Mouse (Mus musculus) midbrain, embryonic 12.5 days (tissue): ENCODE measurements around the gene Hax1. TPM values are rescaled to one million over a fixed set of nuclear protein-coding genes. Genes with fewer than 3 reads are reported as not detected.

Experiments
- ATAC-seq: fragments of 200-750 bp; cut with Nextera tagmentation; 2 replicates; pipeline ENCODE4 v1.8.0; 2017; ENCODE audit warnings: low read depth, moderate TSS enrichment, moderate library complexity; ENCODE audit not compliant: low FRiP score
- H3K27ac ChIP-seq: fragments of 300-500 bp; sonication (generic); replicated peaks from 2 replicates; pipeline ENCODE4 v1.5.1; 2016; ENCODE audit warnings: mild to moderate bottlenecking
- H3K27me3 ChIP-seq: fragments of 300-500 bp; sonication (generic); 2 replicates; pipeline ENCODE4 v1.6.1; 2016; ENCODE audit warnings: mild to moderate bottlenecking
- H3K36me3 ChIP-seq: fragments of 300-500 bp; sonication (generic); 2 replicates; pipeline ENCODE4 v1.6.1; 2016
- H3K4me1 ChIP-seq: fragments of 300-500 bp; sonication (generic); 2 replicates; pipeline ENCODE4 v1.6.1; 2016
- H3K4me2 ChIP-seq: fragments of 300-500 bp; sonication (generic); replicated peaks from 2 replicates; pipeline ENCODE4 v1.6.1; 2016; ENCODE audit warnings: mild to moderate bottlenecking, moderate library complexity
- H3K4me3 ChIP-seq: fragments of 300-500 bp; sonication (generic); 2 replicates; pipeline ENCODE4 v1.5.1; 2016; ENCODE audit warnings: mild to moderate bottlenecking
- H3K9ac ChIP-seq: fragments of 300-500 bp; sonication (generic); replicated peaks from 2 replicates; pipeline ENCODE4 v1.6.1; 2016; ENCODE audit warnings: mild to moderate bottlenecking, moderate library complexity
- H3K9me3 ChIP-seq: fragments of 300-500 bp; sonication (generic); 2 replicates; pipeline ENCODE4 v1.6.1; 2016; ENCODE audit warnings: mild to moderate bottlenecking
- WGBS: fragments of 180-500 bp; shearing (Covaris S2); methylation state at CpG from one replicate; pipeline ENCODE4 v1.1.7; 2016; 5-methylcytosine and 5-hydroxymethylcytosine counted together
- polyA plus RNA-seq: library from polyadenylated mRNA; unstranded; fragments of >200 nt; fragmentation: Nextera tagmentation; extraction: Ambion mirVana; gene quantifications from 2 replicates; pipeline ENCODE4 v1.2.1, GENCODE M21; 2016

Gene Hax1
- polyA plus RNA-seq, 1 experiment from 2014 or later: 149 TPM

GRCm38 (mm10) chr3:89982426-89982825 lies 16.2 kb downstream of the Hax1 start:
- Histone ChIP-seq H3K9ac (no peak overlapping the region), H3K27me3 (no peaks in the 10 kb centered on the region), H3K4me2 (no peak overlapping the region), H3K36me3 (no peaks in the 10 kb centered on the region), H3K27ac (no peak overlapping the region), H3K9me3 (no peaks in the 10 kb centered on the region), H3K4me3 (no peak overlapping the region), H3K4me1 (no peaks in the 10 kb centered on the region)
- 79% methylated on average over 5 of the region's 5 CpGs for WGBS
- no peak for ATAC-seq

DNA sequence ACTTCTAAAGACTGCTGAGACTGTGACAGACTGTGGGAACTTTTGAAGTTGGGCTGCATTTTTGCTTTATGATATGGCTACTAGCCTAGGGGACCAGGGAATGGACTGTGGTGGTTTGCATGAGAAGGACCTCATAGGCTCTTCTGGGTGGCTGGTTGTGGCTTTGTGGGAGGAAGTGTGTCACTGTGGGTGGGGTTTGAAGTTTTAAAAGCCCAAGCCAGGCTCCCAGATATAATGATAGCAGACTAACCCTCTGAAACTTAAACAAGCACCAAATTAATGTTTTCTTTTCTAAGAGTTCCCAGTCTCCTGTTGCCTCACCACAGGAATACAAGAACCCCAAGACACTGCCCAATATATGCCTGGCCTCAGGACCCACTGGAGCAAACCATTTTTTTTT lies 21.7 kb downstream of the Hax1 start:
- Histone ChIP-seq H3K4me3 (no peak overlapping the region), H3K36me3 (no peaks in the 10 kb centered on the region), H3K27me3 (no peaks in the 10 kb centered on the region), H3K9me3 (no peaks in the 10 kb centered on the region), H3K4me1 (no peaks in the 10 kb centered on the region), H3K27ac (no peak overlapping the region), H3K4me2 (no peak overlapping the region), H3K9ac (no peak overlapping the region)
- ATAC-seq: no peak

DNA sequence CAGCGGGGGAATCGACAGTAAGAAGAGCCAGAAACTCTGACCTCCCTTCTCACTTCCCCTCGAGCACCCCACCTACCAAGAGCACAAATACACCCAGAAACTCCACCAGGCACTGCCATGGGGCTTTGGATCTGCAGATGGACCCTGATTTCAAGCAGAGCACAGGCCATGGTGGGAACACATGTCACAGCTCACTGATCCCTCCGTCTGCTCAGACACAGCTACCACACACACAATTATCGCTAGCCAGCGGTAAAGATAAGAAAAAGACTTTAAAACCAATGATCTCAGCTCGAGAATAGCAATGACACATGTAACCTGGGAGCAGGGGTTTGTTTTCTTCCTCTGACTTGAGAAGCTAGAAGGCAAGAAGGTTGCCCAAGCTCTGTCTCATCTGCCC lies 30.1 kb downstream of the Hax1 start:
- Histone ChIP-seq H3K9ac (no peak overlapping the region), H3K4me3 (no peak overlapping the region), H3K4me1 (peaks cover 17% of the 10 kb centered on the region), H3K27me3 (no peaks in the 10 kb centered on the region), H3K4me2 (no peak overlapping the region), H3K36me3 (no peaks in the 10 kb centered on the region), H3K27ac (no peak overlapping the region), H3K9me3 (no peaks in the 10 kb centered on the region)
- ATAC-seq: no peak
- 79% methylated on average over 7 of the region's 7 CpGs for WGBS

GRCm38 (mm10) chr3:89966946-89967345 lies 31.6 kb downstream of the Hax1 start:
- WGBS: 75% methylated on average over 4 of the region's 4 CpGs
- H3K4me3 ChIP-seq: no peak overlapping the region
- H3K36me3 ChIP-seq: no peaks in the 10 kb centered on the region
- H3K4me1 ChIP-seq: peaks cover 20% of the 10 kb centered on the region
- no peak overlapping the region for H3K9ac ChIP-seq
- H3K27me3 ChIP-seq: 0 out of 2 replicates have a peak, but pooled peaks cover under 1% of the 10 kb centered on the region
- no peak overlapping the region for H3K27ac ChIP-seq
- no peak overlapping the region for H3K4me2 ChIP-seq
- no peaks in the 10 kb centered on the region for H3K9me3 ChIP-seq
- no peak for ATAC-seq

DNA sequence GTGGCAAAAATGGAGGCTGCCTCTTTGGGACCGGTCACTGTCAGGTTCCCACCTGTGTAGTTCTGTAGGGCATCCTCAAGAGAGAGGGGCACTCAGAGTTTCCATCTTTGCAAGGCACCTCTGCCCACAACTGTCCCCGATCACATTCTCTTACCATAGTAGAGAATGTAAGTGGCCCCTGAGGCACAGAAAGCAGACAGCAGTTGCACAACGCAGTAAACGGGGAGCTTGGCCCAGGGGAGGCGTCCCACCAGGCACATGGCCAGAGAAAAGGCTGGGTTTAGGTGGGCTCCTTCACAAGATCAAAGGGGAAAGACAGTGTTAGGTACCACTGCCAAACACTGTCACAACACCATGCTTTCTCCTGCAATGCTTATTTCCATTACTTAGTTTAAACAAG lies 32.6 kb downstream of the Hax1 start:
- WGBS: 94% methylated on average over 5 of the region's 5 CpGs
- 0 out of 2 replicates have a peak, but pooled peaks cover 7% of the 10 kb centered on the region for H3K27me3 ChIP-seq
- H3K4me3 ChIP-seq: no peak overlapping the region
- no peak overlapping the region for H3K27ac ChIP-seq
- ATAC-seq: no peak
- H3K9ac ChIP-seq: no peak overlapping the region
- peaks cover 30% of the 10 kb centered on the region for H3K4me1 ChIP-seq
- H3K4me2 ChIP-seq: no peak overlapping the region
- H3K36me3 ChIP-seq: no peaks in the 10 kb centered on the region
- no peaks in the 10 kb centered on the region for H3K9me3 ChIP-seq

GRCm38 (mm10) chr3:89965557-89965956 lies 33.0 kb downstream of the Hax1 start:
- Histone ChIP-seq H3K4me1 (peaks cover 34% of the 10 kb centered on the region), H3K9me3 (no peaks in the 10 kb centered on the region), H3K36me3 (no peaks in the 10 kb centered on the region), H3K27ac (no peak overlapping the region), H3K4me3 (no peak overlapping the region), H3K9ac (no peak overlapping the region; the same call in 1 of the 2 replicates), H3K4me2 (no peak overlapping the region), H3K27me3 (0 out of 2 replicates have a peak, but pooled peaks cover 7% of the 10 kb centered on the region)
- no peak for ATAC-seq
- 96% methylated on average over 8 of the region's 8 CpGs for WGBS

DNA sequence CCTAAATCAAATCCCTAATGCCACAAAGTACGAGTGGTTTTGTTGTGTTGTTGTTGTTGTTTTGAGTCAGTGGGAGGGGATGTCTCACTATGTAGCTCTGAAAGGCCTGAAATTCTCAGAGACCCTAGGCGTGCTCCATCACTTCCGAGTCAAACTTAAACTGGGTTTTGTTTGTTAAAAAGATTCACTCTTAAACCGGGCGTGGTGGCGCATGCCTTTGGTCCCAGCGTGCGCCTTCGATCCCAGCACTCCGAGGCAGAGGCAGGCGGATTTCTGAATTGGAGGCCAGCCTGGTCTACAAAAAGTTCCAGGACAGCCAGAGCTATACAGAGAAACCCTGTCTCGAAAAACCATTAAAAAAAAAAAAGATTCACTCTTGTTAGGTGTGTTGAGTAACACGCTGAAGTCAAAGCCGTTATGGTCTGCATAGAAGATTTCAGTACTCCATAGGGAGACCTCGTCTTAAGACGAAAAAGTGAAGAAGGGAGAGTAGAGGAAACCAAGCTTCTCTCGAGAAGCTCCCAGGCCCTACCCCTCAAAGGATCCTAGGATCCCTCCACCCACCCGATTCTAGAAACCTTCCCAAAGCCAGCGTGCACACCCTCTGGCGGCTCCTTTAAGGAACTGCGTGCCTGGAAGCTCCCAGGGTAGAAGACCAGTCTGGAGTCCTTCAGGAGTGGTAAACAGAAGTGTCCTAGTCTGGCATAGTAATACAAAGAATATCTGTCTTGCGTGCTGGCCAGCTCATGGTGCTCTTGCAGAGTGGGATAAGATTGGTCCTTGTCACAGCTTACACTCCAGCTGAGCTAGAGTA lies 34.4 kb downstream of the Hax1 start:
- H3K36me3 ChIP-seq: peaks cover 4% of the 10 kb centered on the region; the same call in 1 of the 2 replicates
- WGBS: 33% methylated on average over 22 of the region's 22 CpGs
- H3K4me2 ChIP-seq: peak overlapping the region; percentile 97
- H3K4me1 ChIP-seq: peaks cover 48% of the 10 kb centered on the region
- H3K27me3 ChIP-seq: 0 out of 2 replicates have a peak, but pooled peaks cover 7% of the 10 kb centered on the region
- H3K9me3 ChIP-seq: no peaks in the 10 kb centered on the region
- peak overlapping the region; percentile 98 for H3K4me3 ChIP-seq
- ATAC-seq: 0 out of 2 replicates have a peak, but pooled peaks have one; percentile 3
- peak overlapping the region; percentile 86 for H3K27ac ChIP-seq
- peak overlapping the region; percentile 98 for H3K9ac ChIP-seq

- Histone ChIP-seq H3K9ac (peak within 1 kb of the TSS; percentile 98), H3K4me3 (peak within 1 kb of the TSS; percentile 98), H3K27me3 (0 out of 2 replicates have a peak, but pooled peaks cover 7% of the 10 kb centered on the region), H3K36me3 (peaks cover 12% of the 10 kb centered on the region), H3K9me3 (no peaks in the 10 kb centered on the region), H3K4me1 (peaks cover 49% of the 10 kb centered on the region), H3K4me2 (peak within 1 kb of the TSS; percentile 97), H3K27ac (peak within 1 kb of the TSS; percentile 86)
- WGBS: under 1% methylated on average over 26 of the region's 35 CpGs
- peak; percentile 68 for ATAC-seq
These were observed 35.3 kb downstream of the Hax1 start, which contains the start of gene Atp8b2 for GRCm38 (mm10) chr3:89963221-89963763. TSS of gene Atp8b2 (minus strand) at chr3:89963508.

DNA sequence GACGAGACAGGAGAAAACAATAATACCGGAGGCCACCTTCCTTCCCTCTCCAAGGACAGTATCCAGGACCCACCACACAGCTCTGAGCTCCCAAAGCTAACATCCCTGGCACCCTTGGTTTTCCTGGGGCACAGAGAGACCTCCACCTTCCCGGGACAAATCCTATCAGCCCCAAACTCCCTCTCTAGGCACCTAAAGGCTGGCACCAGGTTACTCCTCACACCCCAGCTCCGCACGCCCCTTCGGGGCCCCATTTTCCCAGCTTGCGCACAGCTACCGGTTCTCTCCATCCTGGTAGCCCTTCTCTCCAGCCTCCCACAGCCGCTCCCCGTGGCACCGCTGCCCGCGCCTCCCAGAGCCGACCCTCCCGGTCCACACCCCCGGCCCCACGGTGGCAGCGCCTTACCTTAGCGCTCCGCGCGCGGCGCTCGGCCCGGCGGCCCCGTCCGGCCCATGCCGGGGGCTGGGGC lies 35.8 kb downstream of the Hax1 start:
- Histone ChIP-seq H3K4me1 (peaks cover 49% of the 10 kb centered on the region), H3K36me3 (peaks cover 17% of the 10 kb centered on the region), H3K9me3 (no peaks in the 10 kb centered on the region), H3K27ac (peak overlapping the region; percentile 86), H3K27me3 (0 out of 2 replicates have a peak, but pooled peaks cover 7% of the 10 kb centered on the region), H3K4me2 (peak overlapping the region; percentile 97), H3K4me3 (peak overlapping the region; percentile 98), H3K9ac (peak overlapping the region; percentile 98)
- under 1% methylated on average over 30 of the region's 30 CpGs for WGBS
- peak; percentile 27 for ATAC-seq

DNA sequence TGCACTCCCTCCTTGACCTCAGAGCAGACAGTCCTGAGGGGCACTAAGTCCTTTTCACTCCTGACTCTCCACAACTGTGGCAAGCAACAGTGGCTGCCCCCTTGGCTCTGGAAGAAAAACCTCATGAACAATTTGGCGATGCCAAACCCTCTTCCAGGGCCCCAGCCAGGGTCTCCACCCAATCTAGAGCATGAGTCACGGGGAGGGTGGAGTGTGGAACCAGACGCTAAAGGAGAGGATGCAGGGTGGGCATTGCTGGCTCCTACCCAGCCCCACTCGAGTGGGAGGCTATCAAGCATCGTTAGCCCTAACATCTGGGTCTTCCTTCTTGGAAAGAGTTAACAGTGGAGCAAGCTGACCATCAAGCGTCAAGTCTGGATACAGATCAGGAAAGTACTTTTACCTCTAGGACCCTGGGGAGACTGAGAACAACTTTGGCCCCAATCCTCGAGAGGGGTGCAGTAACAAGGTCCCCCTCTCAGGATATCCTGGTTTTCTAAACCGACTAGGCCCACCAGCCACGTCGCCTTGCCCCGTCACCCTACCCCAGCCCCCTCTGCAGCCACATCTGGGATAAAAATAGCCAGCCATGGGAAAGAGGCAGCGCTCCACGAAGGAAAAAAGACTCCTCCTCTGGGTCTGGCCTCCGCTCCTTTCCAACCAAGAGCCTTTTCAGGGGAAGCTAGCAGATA lies 36.4 kb downstream of the Hax1 start:
- ATAC-seq: no peak
- Histone ChIP-seq H3K4me3 (peak overlapping the region; percentile 98), H3K4me2 (peak overlapping the region; percentile 97), H3K4me1 (peaks cover 49% of the 10 kb centered on the region), H3K27me3 (0 out of 2 replicates have a peak, but pooled peaks cover 7% of the 10 kb centered on the region), H3K36me3 (peaks cover 23% of the 10 kb centered on the region), H3K9ac (peak overlapping the region; percentile 98), H3K27ac (peak overlapping the region; percentile 86), H3K9me3 (no peaks in the 10 kb centered on the region)
- WGBS: 14% methylated on average over 14 of the region's 14 CpGs

- Histone ChIP-seq H3K4me2 (peak overlapping the region; percentile 97), H3K4me1 (peaks cover 49% of the 10 kb centered on the region), H3K36me3 (peaks cover 31% of the 10 kb centered on the region), H3K4me3 (peak overlapping the region; percentile 98), H3K27me3 (0 out of 2 replicates have a peak, but pooled peaks cover 7% of the 10 kb centered on the region), H3K27ac (0 out of 2 replicates have a peak overlapping the region, but pooled peaks have one; percentile 86), H3K9me3 (no peaks in the 10 kb centered on the region), H3K9ac (peak overlapping the region; percentile 98)
- no peak for ATAC-seq
- 69% methylated on average over 4 of the region's 4 CpGs for WGBS
These were observed 37.1 kb downstream of the Hax1 start for GRCm38 (mm10) chr3:89961436-89961835.
